Mouse (Mus musculus) midbrain, embryonic 12.5 days (tissue): ENCODE measurements around the gene Copz2. TPM values are rescaled to one million over a fixed set of nuclear protein-coding genes. Genes with fewer than 3 reads are reported as not detected.
A peak's percentile ranks its signal among the peaks of the same experiment; 100 is the strongest.

Source experiments
- ATAC-seq: fragments of 200-750 bp; cut with Nextera tagmentation; 2 replicates; pipeline ENCODE4 v1.8.0; 2017; ENCODE audit warnings: low read depth, moderate TSS enrichment, moderate library complexity; ENCODE audit not compliant: low FRiP score
- H3K27ac ChIP-seq: fragments of 300-500 bp; sonication (generic); replicated peaks from 2 replicates; pipeline ENCODE4 v1.5.1; 2016; ENCODE audit warnings: mild to moderate bottlenecking
- H3K27me3 ChIP-seq: fragments of 300-500 bp; sonication (generic); 2 replicates; pipeline ENCODE4 v1.6.1; 2016; ENCODE audit warnings: mild to moderate bottlenecking
- H3K36me3 ChIP-seq: fragments of 300-500 bp; sonication (generic); 2 replicates; pipeline ENCODE4 v1.6.1; 2016
- H3K4me1 ChIP-seq: fragments of 300-500 bp; sonication (generic); 2 replicates; pipeline ENCODE4 v1.6.1; 2016
- H3K4me2 ChIP-seq: fragments of 300-500 bp; sonication (generic); replicated peaks from 2 replicates; pipeline ENCODE4 v1.6.1; 2016; ENCODE audit warnings: mild to moderate bottlenecking, moderate library complexity
- H3K4me3 ChIP-seq: fragments of 300-500 bp; sonication (generic); 2 replicates; pipeline ENCODE4 v1.5.1; 2016; ENCODE audit warnings: mild to moderate bottlenecking
- H3K9ac ChIP-seq: fragments of 300-500 bp; sonication (generic); replicated peaks from 2 replicates; pipeline ENCODE4 v1.6.1; 2016; ENCODE audit warnings: mild to moderate bottlenecking, moderate library complexity
- H3K9me3 ChIP-seq: fragments of 300-500 bp; sonication (generic); 2 replicates; pipeline ENCODE4 v1.6.1; 2016; ENCODE audit warnings: mild to moderate bottlenecking
- WGBS: fragments of 180-500 bp; shearing (Covaris S2); methylation state at CpG from one replicate; pipeline ENCODE4 v1.1.7; 2016; 5-methylcytosine and 5-hydroxymethylcytosine counted together
- microRNA counts: library from miRNA; unstranded; fragments of <30 nt; microRNA quantifications from one replicate; lab custom pipeline; 2017
- microRNA-seq: library from miRNA; unstranded; fragments of <30 nt; microRNA quantifications from one replicate; pipeline ENCODE4, GENCODE M21; 2017
- polyA plus RNA-seq: library from polyadenylated mRNA; unstranded; fragments of >200 nt; fragmentation: Nextera tagmentation; extraction: Ambion mirVana; gene quantifications from 2 replicates; pipeline ENCODE4 v1.2.1, GENCODE M21; 2016

Copz2 gene
- polyA plus RNA-seq, 1 experiment from 2014 or later, result 43.0 TPM

DNA sequence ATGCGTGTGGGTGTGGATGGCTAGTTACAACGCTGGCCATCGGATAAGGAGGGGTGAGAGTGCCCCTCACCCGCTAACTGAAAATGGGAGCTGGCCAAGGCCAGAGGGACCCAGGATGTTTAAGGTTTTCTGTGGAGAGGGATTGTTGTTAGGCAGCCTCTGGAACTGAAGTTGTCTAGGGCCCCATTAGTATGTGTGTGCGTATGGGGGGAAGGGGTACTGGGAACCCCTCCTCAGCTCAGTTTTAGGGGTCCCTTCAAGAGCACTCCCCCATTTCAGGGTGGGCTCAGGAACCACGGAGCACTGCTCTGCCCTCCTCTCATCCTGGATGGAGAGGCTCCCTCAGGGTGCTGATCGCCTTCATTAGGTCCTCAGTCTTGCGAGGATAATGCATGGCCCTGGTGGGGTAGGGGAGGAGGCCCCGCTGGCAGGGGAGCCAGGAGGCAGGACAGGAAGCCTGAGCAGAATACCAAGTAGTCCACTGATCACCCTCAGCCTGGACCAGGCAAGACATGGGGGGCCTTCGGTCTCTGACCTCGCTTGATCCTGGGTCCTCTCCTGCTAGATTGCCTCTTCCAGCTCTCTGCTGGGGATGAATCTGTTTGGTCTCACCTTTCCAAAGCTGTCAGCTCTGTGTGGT is 43.7 kb downstream of the Copz2 start:
- Histone ChIP-seq H3K36me3 (no peaks in the 10 kb centered on the region), H3K9ac (no peak overlapping the region), H3K4me1 (peaks cover 43% of the 10 kb centered on the region), H3K4me3 (no peak overlapping the region), H3K27ac (peak overlapping the region; percentile 86), H3K4me2 (no peak overlapping the region), H3K9me3 (no peaks in the 10 kb centered on the region), H3K27me3 (no peaks in the 10 kb centered on the region)
- 47% methylated on average over 11 of the region's 11 CpGs for WGBS
- peak; percentile 73 for ATAC-seq

- H3K27ac ChIP-seq, result 0 out of 2 replicates have a peak overlapping the region, but pooled peaks have one; percentile 63
- H3K4me2 ChIP-seq, result no peak overlapping the region
- H3K36me3 ChIP-seq, result no peaks in the 10 kb centered on the region
- no peak overlapping the region for H3K4me3 ChIP-seq
- H3K9me3 ChIP-seq, result no peaks in the 10 kb centered on the region
- WGBS, result 91% methylated on average over 4 of the region's 4 CpGs
- peaks cover 67% of the 10 kb centered on the region for H3K4me1 ChIP-seq
- H3K9ac ChIP-seq, result no peak overlapping the region
- no peak for ATAC-seq
- H3K27me3 ChIP-seq, result no peaks in the 10 kb centered on the region
These were observed 46.2 kb downstream of the Copz2 start for GRCm38 (mm10) chr11:96895886-96896285.

GRCm38 (mm10) chr11:96899449-96900306 is 50.0 kb downstream of the Copz2 start:
- H3K36me3 ChIP-seq, result no peaks in the 10 kb centered on the region
- ATAC-seq, result peak; percentile 86
- H3K27me3 ChIP-seq, result no peaks in the 10 kb centered on the region
- WGBS, result 22% methylated on average over 13 of the region's 13 CpGs
- no peak overlapping the region; the same call in 1 of the 2 replicates for H3K9ac ChIP-seq
- peak overlapping the region; percentile 97 for H3K27ac ChIP-seq
- H3K4me1 ChIP-seq, result peaks cover 81% of the 10 kb centered on the region
- H3K4me2 ChIP-seq, result peak overlapping the region; percentile 36
- H3K9me3 ChIP-seq, result no peaks in the 10 kb centered on the region
- no peak overlapping the region for H3K4me3 ChIP-seq

DNA sequence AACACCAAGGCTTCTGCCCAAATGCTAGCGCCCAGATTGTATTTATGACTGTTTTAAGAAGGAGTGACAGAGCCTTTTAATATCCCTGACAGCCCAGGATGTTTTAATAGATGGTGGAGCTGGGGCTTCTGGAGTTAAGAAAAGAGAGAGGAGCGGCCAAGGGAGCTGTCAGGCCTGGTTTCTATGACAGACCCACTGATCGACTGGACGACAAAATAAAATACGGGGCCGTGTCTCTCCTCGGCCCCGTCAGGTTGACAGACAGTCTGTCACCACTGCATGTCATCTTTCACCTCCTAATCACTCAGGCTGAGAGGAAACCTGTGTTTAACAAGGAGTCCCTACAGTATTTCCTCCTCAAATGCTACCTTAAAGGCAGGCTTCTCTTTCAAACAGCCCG is 51.7 kb downstream of the Copz2 start:
- Histone ChIP-seq H3K27ac (peak overlapping the region; percentile 97), H3K4me2 (peak overlapping the region; percentile 1; the same call in 1 of the 2 replicates), H3K9me3 (no peaks in the 10 kb centered on the region), H3K36me3 (peaks cover under 1% of the 10 kb centered on the region; the same call in 1 of the 2 replicates), H3K27me3 (no peaks in the 10 kb centered on the region), H3K9ac (no peak overlapping the region), H3K4me3 (no peak overlapping the region), H3K4me1 (peaks cover 94% of the 10 kb centered on the region)
- WGBS, result 38% methylated on average over 9 of the region's 9 CpGs
- no peak for ATAC-seq

- Histone ChIP-seq H3K9me3 (no peaks in the 10 kb centered on the region), H3K4me1 (peaks cover 94% of the 10 kb centered on the region), H3K27me3 (no peaks in the 10 kb centered on the region), H3K4me3 (no peak overlapping the region), H3K9ac (peak overlapping the region; percentile 15; the same call in 1 of the 2 replicates), H3K4me2 (peak overlapping the region; percentile 21; the same call in 1 of the 2 replicates), H3K36me3 (peaks cover 16% of the 10 kb centered on the region), H3K27ac (peak overlapping the region; percentile 97)
- 5% methylated on average over 16 of the region's 16 CpGs for WGBS
- peak; percentile 68 for ATAC-seq
These were observed 53.3 kb downstream of the Copz2 start for GRCm38 (mm10) chr11:96902639-96903635.

GRCm38 (mm10) chr11:96906431-96907161 is 56.9 kb downstream of the Copz2 start:
- peaks cover 38% of the 10 kb centered on the region for H3K36me3 ChIP-seq
- H3K4me1 ChIP-seq, result peaks cover 74% of the 10 kb centered on the region
- 48% methylated on average over 15 of the region's 15 CpGs for WGBS
- no peak overlapping the region for H3K4me3 ChIP-seq
- ATAC-seq, result no peak
- H3K9me3 ChIP-seq, result no peaks in the 10 kb centered on the region
- no peaks in the 10 kb centered on the region for H3K27me3 ChIP-seq
- H3K27ac ChIP-seq, result peak overlapping the region; percentile 81
- peak overlapping the region; percentile 8 for H3K9ac ChIP-seq
- no peak overlapping the region for H3K4me2 ChIP-seq

- no peak for ATAC-seq
- Histone ChIP-seq H3K27ac (peak overlapping the region; percentile 81), H3K9me3 (no peaks in the 10 kb centered on the region), H3K4me1 (peaks cover 54% of the 10 kb centered on the region), H3K4me2 (no peak overlapping the region), H3K36me3 (peaks cover 45% of the 10 kb centered on the region), H3K9ac (no peak overlapping the region), H3K27me3 (no peaks in the 10 kb centered on the region), H3K4me3 (no peak overlapping the region)
- WGBS, result 92% methylated on average over 12 of the region's 12 CpGs
These were observed 58.9 kb downstream of the Copz2 start for GRCm38 (mm10) chr11:96908594-96908993.

DNA sequence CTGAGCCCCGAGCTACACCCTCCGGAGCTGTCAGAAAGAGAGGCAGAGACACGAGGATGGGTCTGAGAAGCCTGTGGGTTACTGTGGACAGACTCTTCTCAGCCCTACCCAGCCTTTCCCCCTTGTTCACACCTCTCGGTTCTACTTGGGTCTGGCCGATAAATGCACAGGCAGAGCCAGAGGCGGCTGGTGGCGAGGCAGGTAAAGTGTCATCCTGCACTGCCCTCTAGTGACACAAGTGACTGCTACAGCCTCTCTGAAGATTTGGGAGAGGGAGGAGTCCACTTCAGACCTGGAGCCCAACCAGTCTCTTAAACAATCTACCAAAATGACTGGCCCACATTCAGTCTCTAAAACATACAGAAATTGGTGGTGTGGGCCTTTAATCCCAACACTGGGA is 60.3 kb downstream of the Copz2 start:
- H3K4me1 ChIP-seq, result peaks cover 48% of the 10 kb centered on the region
- H3K4me3 ChIP-seq, result no peak overlapping the region
- 23% methylated on average over 7 of the region's 7 CpGs for WGBS
- peaks cover 45% of the 10 kb centered on the region for H3K36me3 ChIP-seq
- peak; percentile 51; the same call in 1 of the 2 replicates for ATAC-seq
- H3K9me3 ChIP-seq, result no peaks in the 10 kb centered on the region
- H3K27ac ChIP-seq, result no peak overlapping the region
- H3K4me2 ChIP-seq, result no peak overlapping the region
- H3K27me3 ChIP-seq, result no peaks in the 10 kb centered on the region
- H3K9ac ChIP-seq, result no peak overlapping the region

MicroRNAs within 50 kb of the gene (microRNA counts, 519-probe panel; counts per million panel counts)
- 6,541 counts per million, percentile 70 among the panel's probes with 10 or more counts for microRNA mmu-miR-152 (lab: Ali Mortazavi, UCI)

Small RNA genes lying within 50 kb of the gene (microRNA-seq; reads per million reads assigned to microRNA genes)
- 81.3 reads per million, percentile 49 among the genes with 10 or more reads in this experiment for gene Mir152

Other genes starting within 250 kb of the Copz2 start
- 40.1 and 42.6 TPM in 2 replicates for gene Snx11, start 72.3 kb upstream of the Copz2 start, polyA plus RNA-seq
- 156 and 166 TPM in 2 replicates for gene Cbx1, start 60.7 kb upstream of the Copz2 start, polyA plus RNA-seq
- 80.9 and 81.1 TPM in 2 replicates for gene Nfe2l1, start 19.9 kb upstream of the Copz2 start, polyA plus RNA-seq
- gene Cdk5rap3, start 66.6 kb downstream of the Copz2 start, polyA plus RNA-seq, result 107 and 116 TPM in 2 replicates
- 0.55 and 0.68 TPM in 2 replicates for gene Prr15l, start 78.2 kb downstream of the Copz2 start, polyA plus RNA-seq
- gene Pnpo, start 94.1 kb downstream of the Copz2 start, polyA plus RNA-seq, result 14.6 and 16.4 TPM in 2 replicates
- 23.4 and 25.9 TPM in 2 replicates for gene Sp2, start 133.1 kb downstream of the Copz2 start, polyA plus RNA-seq
- gene Sp6, start 163.5 kb downstream of the Copz2 start, polyA plus RNA-seq, result 0.26 and 0.63 TPM in 2 replicates
- gene Scrn2, start 180.1 kb downstream of the Copz2 start, polyA plus RNA-seq, result 22.5 and 24.2 TPM in 2 replicates
- 2.4 and 3.3 TPM in 2 replicates for gene Lrrc46, start 191.5 kb downstream of the Copz2 start, polyA plus RNA-seq
- gene Mrpl10, start 191.7 kb downstream of the Copz2 start, polyA plus RNA-seq, result 63.4 and 64.4 TPM in 2 replicates
- 8.5 and 10.8 TPM in 2 replicates for gene Osbpl7, start 200.8 kb downstream of the Copz2 start, polyA plus RNA-seq